Mouse (Mus musculus) adrenal gland, postnatal 0 days (tissue): ENCODE measurements around the gene Mrpl17. TPM values are rescaled to one million over a fixed set of nuclear protein-coding genes. Genes with fewer than 3 reads are reported as not detected.

ENCODE experiments used
- polyA plus RNA-seq: library from polyadenylated mRNA; unstranded; fragments of >200 nt; fragmentation: Nextera tagmentation; extraction: Ambion mirVana; gene quantifications from 2 replicates; pipeline ENCODE4 v1.2.1, GENCODE M21; 2015

Mrpl17 gene
- 438 and 446 TPM in 2 replicates for polyA plus RNA-seq

DNA sequence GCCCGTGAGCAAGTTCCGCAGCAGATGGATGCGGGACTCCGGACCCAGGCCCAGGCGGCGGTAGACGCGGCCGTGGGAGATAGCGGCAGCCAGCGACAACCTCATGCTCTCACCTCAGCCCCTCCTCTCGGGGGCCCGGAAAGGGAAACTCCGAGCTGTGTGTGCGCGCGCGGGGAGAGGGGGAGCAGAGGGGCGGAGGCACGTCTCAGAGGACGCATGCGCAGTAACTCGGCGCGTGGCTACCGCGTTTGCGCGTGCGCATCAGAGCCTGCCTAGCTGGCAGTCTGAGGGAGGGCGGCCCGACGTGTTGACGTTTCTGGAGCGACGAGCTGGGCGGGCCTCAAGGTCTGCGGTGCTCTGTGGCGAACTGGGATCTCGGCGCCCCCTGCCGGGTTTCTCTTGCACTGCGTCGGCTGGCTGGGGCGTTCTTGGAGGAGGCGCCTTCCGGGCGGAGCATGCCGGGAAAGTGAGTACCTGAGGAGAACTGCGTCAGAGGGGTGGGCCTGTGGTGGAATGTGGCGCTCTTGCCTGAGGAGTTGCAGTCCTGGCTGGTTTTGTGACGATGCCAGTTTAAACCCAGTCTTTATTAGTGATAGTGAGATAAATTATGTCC is at the start of gene Mrpl17:
Gene Mrpl17 (minus strand): TSS at position 223 of the 613 bp plus-strand sequence.

DNA sequence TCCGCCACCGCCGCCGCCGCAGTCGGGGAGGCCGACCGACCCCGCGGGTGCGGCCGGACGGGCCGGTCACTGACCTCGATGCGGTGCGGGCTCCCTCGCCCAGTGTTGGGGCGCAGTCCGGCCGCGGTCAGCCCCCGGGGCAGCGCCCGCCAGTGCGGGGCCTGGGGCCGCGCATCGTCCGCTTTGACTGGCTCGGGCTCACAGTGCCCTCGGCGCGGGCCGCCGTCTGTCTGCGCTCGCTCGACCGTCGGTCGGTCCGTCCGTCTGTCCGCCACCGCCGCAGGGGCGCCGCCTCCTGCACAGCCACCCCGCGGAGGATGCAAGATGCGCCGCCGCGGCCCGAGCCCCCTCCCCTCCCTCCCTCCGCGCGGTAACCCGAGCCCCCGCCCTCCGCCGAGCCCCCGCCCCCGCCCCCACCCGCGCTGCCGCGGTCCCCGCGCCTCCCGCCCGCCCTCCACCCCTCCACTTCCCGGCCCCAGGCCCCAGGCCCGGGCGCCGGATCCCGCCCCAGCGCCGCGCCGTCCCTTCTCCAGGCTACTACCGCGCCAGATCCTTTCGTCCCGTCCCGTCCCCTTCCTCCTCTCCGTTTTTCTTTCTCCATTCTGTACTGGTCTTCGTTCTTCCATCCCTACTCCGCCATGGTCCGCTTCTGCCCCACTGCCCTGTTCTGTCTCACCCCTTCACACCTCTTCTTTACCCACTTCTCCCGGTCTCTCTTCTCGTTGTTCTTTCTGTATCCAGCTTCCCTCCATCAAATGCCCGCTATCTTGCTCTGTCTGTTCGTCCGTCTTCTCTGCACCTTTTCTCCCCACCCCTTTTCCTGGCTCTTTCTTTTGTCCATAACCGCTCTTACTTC is 23.4 kb downstream of the Mrpl17 start, which contains the start of gene Dchs1:
Gene Dchs1 (minus strand): TSS at position 370 of the 856 bp plus-strand sequence.

Other genes with a start within 250 kb of the Mrpl17 start
- gene Apbb1, start 229.4 kb downstream of the Mrpl17 start, polyA plus RNA-seq, result 50.1 and 91.9 TPM in 2 replicates
- gene Hpx, start 211.0 kb downstream of the Mrpl17 start, polyA plus RNA-seq, result 46.1 and 53.0 TPM in 2 replicates
- gene Trim3, start 177.5 kb downstream of the Mrpl17 start, polyA plus RNA-seq, result 21.1 and 25.2 TPM in 2 replicates
- 274 and 325 TPM in 2 replicates for gene Timm10b, start 171.0 kb downstream of the Mrpl17 start, polyA plus RNA-seq
- 54.4 and 61.0 TPM in 2 replicates for gene Arfip2, start 170.7 kb downstream of the Mrpl17 start, polyA plus RNA-seq
- gene Gm45799, start 170.5 kb downstream of the Mrpl17 start, polyA plus RNA-seq, result 30.4 and 57.6 TPM in 2 replicates
- 0.91 and 0.95 TPM in 2 replicates for gene Dnhd1, start 160.3 kb downstream of the Mrpl17 start, polyA plus RNA-seq
- gene Ilk, start 74.5 kb downstream of the Mrpl17 start, polyA plus RNA-seq, result 226 and 237 TPM in 2 replicates
- gene Rrp8, start 73.7 kb downstream of the Mrpl17 start, polyA plus RNA-seq, result 17.4 and 27.9 TPM in 2 replicates
- gene Taf10, start 66.7 kb downstream of the Mrpl17 start, polyA plus RNA-seq, result 146 and 158 TPM in 2 replicates
- 58.5 and 125 TPM in 2 replicates for gene Tpp1, start 58.9 kb downstream of the Mrpl17 start, polyA plus RNA-seq
- 3.0 and 4.0 TPM in 2 replicates for gene Dchs1, start 23.4 kb downstream of the Mrpl17 start, polyA plus RNA-seq
- gene Gm4070, start 142.9 kb upstream of the Mrpl17 start, polyA plus RNA-seq, result 0.82 and 1.7 TPM in 2 replicates